ENCODE assay signal across 8 mouse cellular contexts in the genomic region with DNA sequence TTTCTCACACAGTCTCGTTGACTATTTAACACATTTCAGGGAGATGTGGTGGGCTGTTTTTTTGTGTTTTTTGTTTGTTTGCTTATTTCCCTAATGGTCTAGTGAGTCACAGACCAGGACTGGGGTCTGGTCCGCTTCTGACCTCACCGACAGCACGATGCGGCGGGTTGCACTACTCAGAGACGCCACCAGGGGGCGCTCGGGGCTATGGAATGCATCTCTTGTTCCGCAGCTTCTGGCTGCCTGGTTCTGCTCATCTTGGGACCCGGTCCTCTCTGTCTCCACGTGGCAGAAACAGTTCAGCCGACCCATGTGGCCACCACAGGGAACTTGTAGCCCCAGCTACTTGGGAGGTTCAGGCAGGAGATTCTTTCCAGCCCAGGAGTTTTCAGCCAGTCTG. TPM values are rescaled to one million over a fixed set of nuclear protein-coding genes. Genes with fewer than 3 reads are reported as not detected.
DNase-seq lines count a peak whose midpoint lies in the region; ATAC-seq and TF ChIP-seq lines count a peak whose summit lies in the region.

No protein-coding gene starts in this region.

- 0 out of 2 replicates have a peak, but pooled peaks have one; percentile 31 for ATAC-seq in embryonic facial prominence, embryonic 11.5 days (replicated peaks; ENCODE audit: insufficient number of reproducible peaks, low FRiP score, low TSS enrichment, low read depth)
- ATAC-seq in kidney, embryonic 16.5 days (ENCODE audit: low FRiP score, low TSS enrichment) = no peak
- ATAC-seq in liver, embryonic 14.5 days (ENCODE audit: insufficient read depth) = no peak

- H3K4me3 ChIP-seq in embryonic facial prominence, embryonic 11.5 days (ENCODE audit: low read depth, low read length) = no peak overlapping the region
- peak overlapping the region; percentile 25 for H3K4me3 ChIP-seq in heart, embryonic 10.5 days
- H3K4me3 ChIP-seq in kidney, embryonic 16.5 days (ENCODE audit: low read length) = no peak overlapping the region
- no peak overlapping the region for H3K4me3 ChIP-seq in liver, embryonic 14.5 days (ENCODE audit: insufficient read depth in 1 of 2, low read depth in 2 of 2, low read length in 2 of 2)

- no peak overlapping the region for H3K27ac ChIP-seq in embryonic facial prominence, embryonic 11.5 days (replicated peaks; ENCODE audit: low read depth, low read length)
- H3K27ac ChIP-seq in heart, embryonic 10.5 days = peak overlapping the region; percentile 69
- H3K27ac ChIP-seq in kidney, embryonic 16.5 days (ENCODE audit: low read length) = no peak overlapping the region
- no peak overlapping the region for H3K27ac ChIP-seq in liver, embryonic 14.5 days

- TF ChIP-seq EP300 in liver, embryonic 14.5 days (IDR thresholded peaks at IDR 0.05; ENCODE audit: low read depth) = no peak

- peak; percentile 99 for TF ChIP-seq CTCF in liver, embryonic 14.5 days (IDR thresholded peaks at IDR 0.05; ENCODE audit: low read depth)

- H3K9ac ChIP-seq in embryonic facial prominence, embryonic 11.5 days (replicated peaks; ENCODE audit: low read length) = no peak overlapping the region
- H3K9ac ChIP-seq in kidney, embryonic 16.5 days (replicated peaks; ENCODE audit: low read length) = 0 out of 2 replicates have a peak overlapping the region, but pooled peaks have one; percentile 5
- no peak overlapping the region for H3K9ac ChIP-seq in liver, embryonic 14.5 days (replicated peaks)

- H3K4me1 ChIP-seq in embryonic facial prominence, embryonic 11.5 days (ENCODE audit: control insufficient read depth, insufficient read depth, low read length) = no peaks in the 10 kb centered on the region
- peaks cover 15% of the 10 kb centered on the region for H3K4me1 ChIP-seq in heart, embryonic 10.5 days
- H3K4me1 ChIP-seq in kidney, embryonic 16.5 days (ENCODE audit: insufficient read depth, low read length) = peaks cover 4% of the 10 kb centered on the region
- peaks cover 4% of the 10 kb centered on the region in 2 experiments; a peak in 2 of 4 replicates for H3K4me1 ChIP-seq in liver, embryonic 14.5 days (replicated peaks; ENCODE audit: control insufficient read depth in 2 of 2, insufficient read depth in 2 of 2, low read length in 1 of 2)

- peak; percentile 76 to 77 for DNase-seq in CD8-positive naive resting alpha-beta T cell, adult 2 months (ENCODE audit: low read depth in 2 of 2, low spot score in 2 of 2)
- peak; percentile 88 for DNase-seq in adrenal gland, postnatal 25 days
- DNase-seq in embryonic facial prominence, embryonic 11.5 days (ENCODE audit: low spot score) = peak; percentile 89
- DNase-seq in heart, embryonic 10.5 days (ENCODE audit: low spot score) = peak; percentile 92
- DNase-seq in liver, embryonic 14.5 days (ENCODE audit: low read depth in 3 of 3, low spot score in 3 of 3) = peak in 1 of 3 experiments; percentile 48
- peak; percentile 85 for DNase-seq in ovary, postnatal 14 days (ENCODE audit: low spot score)
- peak; percentile 82 for DNase-seq in thymus, postnatal 14 days

- H3K4me2 ChIP-seq in embryonic facial prominence, embryonic 11.5 days (ENCODE audit: low read depth, low read length) = no peak overlapping the region
- no peak overlapping the region for H3K4me2 ChIP-seq in kidney, embryonic 16.5 days (replicated peaks; ENCODE audit: low read depth, low read length)
- no peak overlapping the region for H3K4me2 ChIP-seq in liver, embryonic 14.5 days (ENCODE audit: low read depth)

- H3K9me3 ChIP-seq in embryonic facial prominence, embryonic 11.5 days (replicated peaks; ENCODE audit: control insufficient read depth, low read length) = no peaks in the 10 kb centered on the region
- no peaks in the 10 kb centered on the region for H3K9me3 ChIP-seq in heart, embryonic 10.5 days
- H3K9me3 ChIP-seq in kidney, embryonic 16.5 days (ENCODE audit: low read length) = no peaks in the 10 kb centered on the region
- H3K9me3 ChIP-seq in liver, embryonic 14.5 days (ENCODE audit: control insufficient read depth, low read length) = no peaks in the 10 kb centered on the region

- WGBS in embryonic facial prominence, embryonic 11.5 days = 1% methylated on average over 13 of the region's 13 CpGs
- 3% methylated on average over 13 of the region's 13 CpGs for WGBS in heart, embryonic 10.5 days
- under 1% methylated on average over 13 of the region's 13 CpGs for WGBS in kidney, embryonic 16.5 days
- under 1% methylated on average over 13 of the region's 13 CpGs for WGBS in liver, embryonic 14.5 days (ENCODE audit: insufficient replicate concordance)

- H3K36me3 ChIP-seq in embryonic facial prominence, embryonic 11.5 days (replicated peaks; ENCODE audit: control insufficient read depth, insufficient read depth, low read depth, low read length) = no peaks in the 10 kb centered on the region
- H3K36me3 ChIP-seq in heart, embryonic 10.5 days = no peaks in the 10 kb centered on the region
- H3K36me3 ChIP-seq in kidney, embryonic 16.5 days (ENCODE audit: insufficient read depth, low read length) = no peaks in the 10 kb centered on the region
- no peaks in the 10 kb centered on the region for H3K36me3 ChIP-seq in liver, embryonic 14.5 days (replicated peaks; ENCODE audit: control insufficient read depth, insufficient read depth, low read depth)

- H3K27me3 ChIP-seq in embryonic facial prominence, embryonic 11.5 days (ENCODE audit: control insufficient read depth, insufficient read depth, low read length) = no peaks in the 10 kb centered on the region
- peaks cover 10% of the 10 kb centered on the region; the same call in 1 of the 2 replicates for H3K27me3 ChIP-seq in heart, embryonic 10.5 days (ENCODE audit: insufficient read depth, poor library complexity, severe bottlenecking)
- H3K27me3 ChIP-seq in kidney, embryonic 16.5 days (ENCODE audit: insufficient read depth, low read length) = no peaks in the 10 kb centered on the region
- no peaks in the 10 kb centered on the region; the same call in 1 of the 2 replicates for H3K27me3 ChIP-seq in liver, embryonic 14.5 days (ENCODE audit: control insufficient read depth, insufficient read depth, low read length)

RNA-seq across cellular contexts. Expression of gene Sec14l1, which starts 42.8 kb away (rescaled TPM):
- 157 and 195 TPM in 2 replicates for total RNA-seq in adrenal gland, postnatal 25 days (2021)
- polyA plus RNA-seq in embryonic facial prominence, embryonic 11.5 days (2014; fragmentation: Nextera tagmentation; extraction: Ambion mirVana) = 25.4 and 28.3 TPM in 2 replicates
- 46.2 and 56.0 TPM in 2 replicates for polyA plus RNA-seq in heart, embryonic 10.5 days (2016; fragmentation: Nextera tagmentation; extraction: Ambion mirVana)
- 91.5 and 92.9 TPM in 2 replicates for polyA plus RNA-seq in kidney, embryonic 16.5 days (2015; fragmentation: Nextera tagmentation; extraction: Ambion mirVana)
- polyA plus RNA-seq in liver, embryonic 14.5 days (2012; rRNA removed) = 12.3 and 13.0 TPM in 2 replicates
- polyA plus RNA-seq in liver, embryonic 14.5 days (2014; fragmentation: Nextera tagmentation; extraction: Ambion mirVana) = 10.5 and 12.8 TPM in 2 replicates
